Mouse (Mus musculus): Measurements from ENCODE around the gene Vmn1r38.

DNA sequence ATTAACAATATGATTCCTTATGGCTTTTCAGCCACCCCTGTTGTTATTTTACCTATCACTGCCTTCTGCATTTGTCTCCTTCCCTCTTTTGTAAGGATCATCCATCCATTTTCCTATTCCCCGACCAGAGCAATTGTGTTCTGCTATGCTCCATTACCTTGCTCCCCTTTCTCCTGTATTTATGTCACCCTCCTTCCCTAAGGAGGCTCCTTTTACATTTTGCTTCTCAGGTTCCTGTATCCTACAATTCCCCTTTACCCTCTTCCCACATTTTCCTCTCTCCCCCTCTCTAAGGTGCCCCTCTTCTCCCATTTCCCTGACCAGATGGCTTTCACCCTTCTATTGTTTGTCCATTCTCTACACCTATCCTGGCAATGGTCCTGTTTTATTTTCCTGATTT lies 23.9 kb upstream of the Vmn1r38 start:
- TF ChIP-seq TAL1 (IDR thresholded peaks at IDR 0.05; ENCODE audit: low read length) (no peak), GATA1 (IDR thresholded peaks at IDR 0.05; ENCODE audit: low read length) (no peak)

All from erythroblast, embryonic 14.5 days (primary cell).